Mouse (Mus musculus) hematopoietic multipotent progenitor cell, adult 10-12 weeks (in vitro differentiated cells): ENCODE measurements around the gene Snrnp70. TPM values are rescaled to one million over a fixed set of nuclear protein-coding genes. Genes with fewer than 3 reads are reported as not detected.

Source experiments
- polyA plus RNA-seq: library from polyadenylated mRNA; stranded (reverse); fragments of >175 nt; gene quantifications from 2 replicates; pipeline ENCODE4 v1.2.3, GENCODE M21; 2012; ENCODE audit warnings: low replicate concordance

Gene Snrnp70
- polyA plus RNA-seq, result 628 and 1,029 TPM in 2 replicates

GRCm38 (mm10) chr7:45395578-45396336 is at the start of gene Snrnp70:
TSS of gene Snrnp70 (minus strand) at chr7:45395742.

GRCm38 (mm10) chr7:45437521-45438276 is 42.2 kb upstream of the Snrnp70 start, which contains the start of gene Ruvbl2:
TSS of gene Ruvbl2 (minus strand) at chr7:45438096.

GRCm38 (mm10) chr7:45434203-45435015 is 38.9 kb upstream of the Snrnp70 start, which contains the start of gene Gys1:
TSS of gene Gys1 (plus strand) at chr7:45434844.

DNA sequence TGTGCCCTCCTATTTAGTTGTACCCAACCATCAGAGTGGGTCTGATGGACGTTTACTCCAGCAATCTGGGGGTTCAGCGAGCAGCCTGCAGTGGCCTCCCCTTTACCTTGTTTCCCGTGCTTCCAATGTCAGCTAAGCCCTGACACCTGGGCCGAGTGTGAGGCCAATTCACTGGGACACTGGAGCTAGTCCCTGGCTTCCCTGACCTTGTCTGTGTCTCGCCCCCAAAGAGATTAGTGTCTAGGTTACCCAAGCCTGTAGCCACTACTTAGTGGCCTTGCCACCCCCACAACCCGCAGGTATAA is 25.0 kb upstream of the Snrnp70 start, which contains the start of gene Lhb:
Lhb (plus strand) TSS at position 206 of the 305 bp plus-strand sequence.

GRCm38 (mm10) chr7:45413113-45413863 is 17.7 kb upstream of the Snrnp70 start, which contains the start of gene Ntf5:
TSS of gene Ntf5 (plus strand) at chr7:45413695.

DNA sequence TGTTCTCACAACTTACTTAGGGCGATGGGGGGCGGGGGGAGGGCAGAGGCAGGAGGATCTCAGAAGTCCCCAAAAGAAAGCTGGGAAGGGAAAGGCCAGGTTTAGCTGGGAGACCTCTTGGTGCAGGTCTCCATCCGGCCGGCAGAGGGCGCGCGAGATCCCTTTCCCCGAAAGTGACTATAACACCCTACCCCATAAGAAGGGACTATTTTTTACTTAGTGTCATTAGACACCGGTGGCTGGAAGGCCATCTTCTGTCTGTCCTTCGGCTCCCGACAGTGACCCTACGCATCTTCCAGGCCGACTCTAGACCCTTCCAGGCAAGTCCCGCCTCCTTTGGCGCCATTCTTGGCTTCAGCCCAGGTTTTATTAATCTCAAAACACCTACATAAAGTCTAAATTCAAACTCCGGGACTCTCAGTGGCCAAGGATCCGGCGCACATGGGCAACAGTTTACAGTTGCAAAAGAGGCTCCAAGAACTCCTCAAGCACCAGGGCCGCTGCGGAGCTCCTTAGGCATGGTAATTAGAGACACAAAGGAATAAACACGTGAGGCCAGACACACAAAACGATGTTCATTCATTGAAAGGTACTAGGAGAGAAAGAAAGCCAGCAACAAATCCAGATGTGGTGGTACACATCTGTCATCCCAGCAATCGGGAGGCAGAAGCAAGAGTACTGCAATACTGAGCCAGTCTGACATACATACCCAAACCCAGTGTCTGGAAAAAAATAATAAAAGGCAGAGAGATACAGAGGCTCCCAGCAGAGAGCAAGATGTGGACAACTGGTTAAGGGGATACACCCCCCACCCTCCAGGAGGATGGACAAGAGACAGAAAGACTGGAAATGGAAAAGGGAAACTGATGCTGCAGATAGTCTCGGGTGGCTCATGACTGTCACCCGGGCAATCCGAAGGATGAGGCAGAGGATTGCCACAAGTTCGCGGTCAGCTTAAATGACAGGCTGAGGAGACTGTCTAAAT is 9.8 kb upstream of the Snrnp70 start, which contains the start of gene Kcna7:
Kcna7 (plus strand) TSS at position 563 of the 985 bp plus-strand sequence.

DNA sequence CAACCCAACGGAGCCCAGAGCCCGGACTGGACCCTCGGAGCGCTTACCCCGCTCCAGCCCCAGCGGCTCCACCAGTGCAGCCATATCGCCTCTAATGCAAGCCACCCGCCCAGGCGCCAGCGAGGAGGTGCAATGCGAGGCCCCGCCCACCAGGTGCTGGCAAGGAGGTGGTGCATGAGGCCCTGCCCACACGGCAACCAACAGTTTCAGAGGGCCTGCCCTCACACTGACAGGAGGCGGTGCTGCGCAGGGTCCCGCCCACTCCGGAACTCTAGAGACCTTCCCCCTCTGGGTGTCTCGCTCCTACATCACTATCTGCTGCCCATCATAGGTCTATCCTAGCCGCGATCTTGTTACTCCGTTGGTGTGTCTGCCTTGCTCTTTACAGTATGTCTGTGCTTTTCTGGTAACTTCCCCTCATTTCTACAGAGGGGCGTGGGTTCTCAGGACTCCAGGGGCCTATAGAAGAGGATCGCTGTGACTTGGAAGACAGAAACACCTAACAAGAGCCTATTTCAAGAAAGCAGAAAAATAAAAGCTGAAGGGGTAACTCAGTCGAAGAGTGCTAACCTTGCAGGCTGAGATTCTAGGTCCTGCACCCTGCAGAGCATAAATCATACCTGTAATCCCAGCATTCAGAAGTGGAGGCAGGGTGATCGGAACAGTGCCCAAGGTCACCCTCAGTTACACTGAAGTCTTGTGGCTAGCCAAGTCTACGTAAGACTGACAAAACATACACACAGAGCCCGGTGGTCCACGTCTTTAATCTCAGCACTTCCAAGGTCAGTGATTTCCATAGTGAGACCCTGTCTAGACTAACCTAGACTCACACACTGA is 24.8 kb downstream of the Snrnp70 start, which contains the start of gene Lin7b:
Lin7b (minus strand) TSS at position 109 of the 837 bp plus-strand sequence.

DNA sequence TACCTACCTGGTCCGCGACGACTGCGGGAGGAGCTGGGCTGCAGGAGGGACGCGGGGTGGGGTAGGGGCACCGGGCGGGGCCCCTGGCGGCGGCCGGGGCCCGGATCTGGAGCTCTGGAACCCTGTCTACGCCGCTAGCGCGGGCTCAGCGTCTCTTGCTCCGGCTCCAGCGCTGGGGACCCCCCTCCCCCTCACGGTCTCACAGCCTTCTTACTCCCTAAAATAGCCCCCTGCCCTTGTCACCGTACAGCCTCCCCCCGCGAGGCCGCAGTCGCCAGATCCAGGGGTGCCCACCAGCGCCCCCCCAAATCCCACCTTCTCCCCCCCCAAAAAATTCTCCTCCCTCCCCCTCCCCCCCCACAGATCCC is 28.9 kb downstream of the Snrnp70 start, which contains the start of gene Ppfia3:
Ppfia3 (minus strand) TSS at position 368 of the 368 bp plus-strand sequence.

GRCm38 (mm10) chr7:45335056-45335455 is 60.5 kb downstream of the Snrnp70 start, which contains the start of gene Hrc:
TSS of gene Hrc (plus strand) at chr7:45335290.

DNA sequence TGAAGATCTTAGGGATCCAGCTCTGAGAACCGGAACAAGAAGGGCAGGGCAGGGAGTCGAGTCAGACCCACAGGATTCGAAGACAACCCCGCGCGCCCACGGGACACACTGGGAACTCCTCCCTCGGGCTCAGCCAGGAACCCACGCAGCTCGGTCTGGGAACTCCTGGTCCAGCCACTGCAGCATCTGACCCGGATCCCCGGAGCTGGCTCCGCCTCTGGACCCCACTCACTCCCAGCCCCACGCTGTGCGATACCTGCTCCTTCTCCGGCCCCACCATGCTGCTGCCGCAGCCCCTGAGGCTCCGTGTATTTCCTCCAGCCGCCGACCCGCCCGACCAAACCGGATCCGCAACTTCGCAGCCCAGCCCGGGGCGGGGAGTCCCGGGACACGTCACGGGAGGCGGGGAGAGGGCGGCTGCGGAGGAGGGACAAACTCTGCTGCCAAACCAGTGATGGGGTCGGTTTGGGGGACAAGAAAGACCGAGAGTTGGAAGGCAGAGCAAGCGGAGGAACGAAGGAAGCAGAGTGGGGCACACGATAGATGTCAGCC is 62.0 kb downstream of the Snrnp70 start, which contains the start of gene Trpm4:
Trpm4 (minus strand) TSS at position 350 of the 552 bp plus-strand sequence.

Other genes starting within 250 kb of the Snrnp70 start
- 35.7 and 44.2 TPM in 2 replicates for gene Pih1d1, start 241.4 kb downstream of the Snrnp70 start, polyA plus RNA-seq
- gene Aldh16a1, start 241.2 kb downstream of the Snrnp70 start, polyA plus RNA-seq, result 98.2 and 154 TPM in 2 replicates
- gene Slc17a7, start 231.8 kb downstream of the Snrnp70 start, polyA plus RNA-seq, result 0.10 and 0.24 TPM in 2 replicates
- 0.10 TPM in 1 of 2 replicates, not detected in the other for gene Gfy, start 216.2 kb downstream of the Snrnp70 start, polyA plus RNA-seq
- not detected in 2 replicates for gene Pth2, start 214.7 kb downstream of the Snrnp70 start, polyA plus RNA-seq
- gene Ccdc155, start 190.8 kb downstream of the Snrnp70 start, polyA plus RNA-seq, result 0.47 and 0.54 TPM in 2 replicates
- gene Dkkl1, start 183.6 kb downstream of the Snrnp70 start, polyA plus RNA-seq, result 13.5 and 29.6 TPM in 2 replicates
- 0.09 and 0.62 TPM in 2 replicates for gene Tead2, start 180.0 kb downstream of the Snrnp70 start, polyA plus RNA-seq
- gene Cd37, start 156.6 kb downstream of the Snrnp70 start, polyA plus RNA-seq, result 1,076 and 1,868 TPM in 2 replicates
- gene Slc6a16, start 154.7 kb downstream of the Snrnp70 start, polyA plus RNA-seq, result not detected in 2 replicates
- 0.34 and 0.58 TPM in 2 replicates for gene Slc6a21, start 118.2 kb downstream of the Snrnp70 start, polyA plus RNA-seq
- gene Trpm4, start 62.0 kb downstream of the Snrnp70 start, polyA plus RNA-seq, result 6.9 and 12.1 TPM in 2 replicates
- not detected in 2 replicates for gene Hrc, start 60.5 kb downstream of the Snrnp70 start, polyA plus RNA-seq
- 0.28 and 2.0 TPM in 2 replicates for gene Ppfia3, start 28.7 kb downstream of the Snrnp70 start, polyA plus RNA-seq
- gene Lin7b, start 25.2 kb downstream of the Snrnp70 start, polyA plus RNA-seq, result 0.53 TPM in 1 of 2 replicates, not detected in the other
- not detected in 2 replicates for gene Kcna7, start 9.9 kb upstream of the Snrnp70 start, polyA plus RNA-seq
- 0.08 and 0.28 TPM in 2 replicates for gene Ntf5, start 18.0 kb upstream of the Snrnp70 start, polyA plus RNA-seq
- not detected in 2 replicates for gene Lhb, start 25.1 kb upstream of the Snrnp70 start, polyA plus RNA-seq
- gene Gys1, start 39.1 kb upstream of the Snrnp70 start, polyA plus RNA-seq, result 15.9 and 25.8 TPM in 2 replicates
- 87.7 and 154 TPM in 2 replicates for gene Ruvbl2, start 42.4 kb upstream of the Snrnp70 start, polyA plus RNA-seq
- 6,376 and 13,145 TPM in 2 replicates for gene Ftl1, start 64.1 kb upstream of the Snrnp70 start, polyA plus RNA-seq
- gene Bax, start 71.2 kb upstream of the Snrnp70 start, polyA plus RNA-seq, result 173 and 185 TPM in 2 replicates
- gene Tulp2, start 86.1 kb upstream of the Snrnp70 start, polyA plus RNA-seq, result not detected in 2 replicates
- gene Gm45808, start 91.1 kb upstream of the Snrnp70 start, polyA plus RNA-seq, result not detected in 2 replicates
- 0.81 and 2.1 TPM in 2 replicates for gene Dhdh, start 93.1 kb upstream of the Snrnp70 start, polyA plus RNA-seq
- 224 and 245 TPM in 2 replicates for gene Nucb1, start 114.7 kb upstream of the Snrnp70 start, polyA plus RNA-seq
- 60.5 and 214 TPM in 2 replicates for gene Ppp1r15a, start 130.5 kb upstream of the Snrnp70 start, polyA plus RNA-seq
- gene Plekha4, start 130.6 kb upstream of the Snrnp70 start, polyA plus RNA-seq, result 0.77 and 1.2 TPM in 2 replicates
- gene Hsd17b14, start 159.2 kb upstream of the Snrnp70 start, polyA plus RNA-seq, result 0.28 and 0.90 TPM in 2 replicates
- gene Bcat2, start 174.4 kb upstream of the Snrnp70 start, polyA plus RNA-seq, result 14.0 and 38.4 TPM in 2 replicates
- gene Fgf21, start 219.7 kb upstream of the Snrnp70 start, polyA plus RNA-seq, result 0.17 TPM in 1 of 2 replicates, not detected in the other
- 0.18 and 0.93 TPM in 2 replicates for gene Fut1, start 221.5 kb upstream of the Snrnp70 start, polyA plus RNA-seq
- 0.25 and 0.31 TPM in 2 replicates for gene Izumo1, start 226.1 kb upstream of the Snrnp70 start, polyA plus RNA-seq
- 3.0 and 3.6 TPM in 2 replicates for gene Rasip1, start 231.7 kb upstream of the Snrnp70 start, polyA plus RNA-seq
- gene Mamstr, start 244.2 kb upstream of the Snrnp70 start, polyA plus RNA-seq, result 0.20 and 0.42 TPM in 2 replicates